Mouse (Mus musculus): ENCODE measurements around the gene Mtmr3. TPM values are rescaled to one million over a fixed set of nuclear protein-coding genes. Genes with fewer than 3 reads are reported as not detected.
"Not testable (repeated sequence)": the region's sequence is repeated elsewhere in the genome, so short reads cannot be mapped to it uniquely, and the experiment has no call there.

Mtmr3 gene
- polyA plus RNA-seq, 1 experiment from 2014 or later: 44.1 TPM

- ATAC-seq (ENCODE audit: low FRiP score, low TSS enrichment) (no peak), DNase-seq (no peak)
- Histone ChIP-seq H3K27me3 (ENCODE audit: control insufficient read depth, insufficient read depth, low read length) (no peaks in the 10 kb centered on the region), H3K4me3 (replicated peaks; ENCODE audit: low read depth, low read length) (no peak overlapping the region), H3K9me3 (ENCODE audit: control insufficient read depth, low read length) (no peaks in the 10 kb centered on the region), H3K4me1 (ENCODE audit: control insufficient read depth, insufficient read depth, low read length) (no peaks in the 10 kb centered on the region), H3K4me2 (ENCODE audit: low read length) (no peak overlapping the region), H3K36me3 (ENCODE audit: control insufficient read depth, insufficient read depth, low read length) (no peaks in the 10 kb centered on the region), H3K27ac (replicated peaks; ENCODE audit: low read depth, low read length) (no peak overlapping the region), H3K9ac (replicated peaks; ENCODE audit: low read length) (no peak overlapping the region)
- 87% methylated on average over 3 of the region's 3 CpGs for WGBS
Observed at GRCm38 (mm10) chr11:4545976-4546375, 48.7 kb downstream of the Mtmr3 start.

- no peaks in the 10 kb centered on the region for H3K27me3 ChIP-seq (ENCODE audit: control insufficient read depth, insufficient read depth, low read length)
- ATAC-seq (ENCODE audit: low FRiP score, low TSS enrichment) (no peak), DNase-seq (no peak)
- no peak overlapping the region for H3K27ac ChIP-seq (replicated peaks; ENCODE audit: low read depth, low read length)
- H3K4me2 ChIP-seq (ENCODE audit: low read length): no peak overlapping the region
- no peak overlapping the region for H3K9ac ChIP-seq (replicated peaks; ENCODE audit: low read length)
- no peaks in the 10 kb centered on the region for H3K9me3 ChIP-seq (ENCODE audit: control insufficient read depth, low read length)
- 60% methylated on average over 4 of the region's 4 CpGs for WGBS
- no peak overlapping the region for H3K4me3 ChIP-seq (replicated peaks; ENCODE audit: low read depth, low read length)
- no peaks in the 10 kb centered on the region for H3K4me1 ChIP-seq (ENCODE audit: control insufficient read depth, insufficient read depth, low read length)
- H3K36me3 ChIP-seq (ENCODE audit: control insufficient read depth, insufficient read depth, low read length): no peaks in the 10 kb centered on the region
Observed at GRCm38 (mm10) chr11:4545401-4545800, 49.3 kb downstream of the Mtmr3 start.

- H3K4me3 ChIP-seq (replicated peaks; ENCODE audit: low read depth, low read length); DNase-seq; H3K9ac ChIP-seq (replicated peaks; ENCODE audit: low read length); H3K4me2 ChIP-seq (ENCODE audit: low read length); H3K27ac ChIP-seq (replicated peaks; ENCODE audit: low read depth, low read length); H3K27me3 ChIP-seq (ENCODE audit: control insufficient read depth, insufficient read depth, low read length); H3K4me1 ChIP-seq (ENCODE audit: control insufficient read depth, insufficient read depth, low read length); H3K36me3 ChIP-seq (ENCODE audit: control insufficient read depth, insufficient read depth, low read length); H3K9me3 ChIP-seq (ENCODE audit: control insufficient read depth, low read length); ATAC-seq (ENCODE audit: low FRiP score, low TSS enrichment): not testable (repeated sequence)
- 100% methylated on average over 1 of the region's 1 CpGs for WGBS
Observed at GRCm38 (mm10) chr11:4544627-4544921, 50.1 kb downstream of the Mtmr3 start.

- WGBS: 91% methylated on average over 7 of the region's 7 CpGs
Observed at GRCm38 (mm10) chr11:4543746-4544626, 50.7 kb downstream of the Mtmr3 start.

GRCm38 (mm10) chr11:4543040-4543551 is 51.6 kb downstream of the Mtmr3 start:
- H3K9ac ChIP-seq (replicated peaks; ENCODE audit: low read length): no peak overlapping the region
- H3K4me3 ChIP-seq (replicated peaks; ENCODE audit: low read depth, low read length): no peak overlapping the region
- H3K36me3 ChIP-seq (ENCODE audit: control insufficient read depth, insufficient read depth, low read length): no peaks in the 10 kb centered on the region
- H3K27me3 ChIP-seq (ENCODE audit: control insufficient read depth, insufficient read depth, low read length): no peaks in the 10 kb centered on the region
- no peak overlapping the region for H3K4me2 ChIP-seq (ENCODE audit: low read length)
- DNase-seq: no peak
- ATAC-seq (ENCODE audit: low FRiP score, low TSS enrichment): no peak
- no peaks in the 10 kb centered on the region for H3K9me3 ChIP-seq (ENCODE audit: control insufficient read depth, low read length)
- H3K27ac ChIP-seq (replicated peaks; ENCODE audit: low read depth, low read length): no peak overlapping the region
- WGBS: 95% methylated on average over 2 of the region's 2 CpGs
- H3K4me1 ChIP-seq (ENCODE audit: control insufficient read depth, insufficient read depth, low read length): no peaks in the 10 kb centered on the region

More at GRCm38 (mm10) chr11:4543746-4544626, 50.7 kb downstream of the Mtmr3 start:
- H3K4me2 ChIP-seq (ENCODE audit: low read length): no peak overlapping the region
- no peaks in the 10 kb centered on the region for H3K36me3 ChIP-seq (ENCODE audit: control insufficient read depth, insufficient read depth, low read length)
- no peaks in the 10 kb centered on the region for H3K4me1 ChIP-seq (ENCODE audit: control insufficient read depth, insufficient read depth, low read length)
- H3K27me3 ChIP-seq (ENCODE audit: control insufficient read depth, insufficient read depth, low read length): no peaks in the 10 kb centered on the region
- ATAC-seq (ENCODE audit: low FRiP score, low TSS enrichment): no peak
- no peak overlapping the region for H3K9ac ChIP-seq (replicated peaks; ENCODE audit: low read length)
- H3K27ac ChIP-seq (replicated peaks; ENCODE audit: low read depth, low read length): no peak overlapping the region
- DNase-seq: no peak
- H3K4me3 ChIP-seq (replicated peaks; ENCODE audit: low read depth, low read length): no peak overlapping the region
- H3K9me3 ChIP-seq (ENCODE audit: control insufficient read depth, low read length): no peaks in the 10 kb centered on the region

GRCm38 (mm10) chr11:4536645-4537044 is 58.0 kb downstream of the Mtmr3 start:
- no peaks in the 10 kb centered on the region for H3K36me3 ChIP-seq (ENCODE audit: control insufficient read depth, insufficient read depth, low read length)
- no peak overlapping the region for H3K9ac ChIP-seq (replicated peaks; ENCODE audit: low read length)
- no peak overlapping the region for H3K4me3 ChIP-seq (replicated peaks; ENCODE audit: low read depth, low read length)
- no peaks in the 10 kb centered on the region for H3K4me1 ChIP-seq (ENCODE audit: control insufficient read depth, insufficient read depth, low read length)
- WGBS: 100% methylated on average over 1 of the region's 1 CpGs
- no peaks in the 10 kb centered on the region for H3K27me3 ChIP-seq (ENCODE audit: control insufficient read depth, insufficient read depth, low read length)
- no peaks in the 10 kb centered on the region for H3K9me3 ChIP-seq (ENCODE audit: control insufficient read depth, low read length)
- DNase-seq (no peak), ATAC-seq (ENCODE audit: low FRiP score, low TSS enrichment) (no peak)
- H3K27ac ChIP-seq (replicated peaks; ENCODE audit: low read depth, low read length): no peak overlapping the region
- H3K4me2 ChIP-seq (ENCODE audit: low read length): no peak overlapping the region

GRCm38 (mm10) chr11:4527132-4527531 is 67.5 kb downstream of the Mtmr3 start:
- Histone ChIP-seq H3K9ac (replicated peaks; ENCODE audit: low read length) (no peak overlapping the region), H3K36me3 (ENCODE audit: control insufficient read depth, insufficient read depth, low read length) (peaks cover 35% of the 10 kb centered on the region), H3K4me1 (ENCODE audit: control insufficient read depth, insufficient read depth, low read length) (no peaks in the 10 kb centered on the region), H3K4me3 (replicated peaks; ENCODE audit: low read depth, low read length) (no peak overlapping the region), H3K27me3 (ENCODE audit: control insufficient read depth, insufficient read depth, low read length) (no peaks in the 10 kb centered on the region), H3K27ac (replicated peaks; ENCODE audit: low read depth, low read length) (no peak overlapping the region), H3K9me3 (ENCODE audit: control insufficient read depth, low read length) (no peaks in the 10 kb centered on the region), H3K4me2 (ENCODE audit: low read length) (no peak overlapping the region)
- ATAC-seq (ENCODE audit: low FRiP score, low TSS enrichment) (no peak), DNase-seq (no peak)
- WGBS: 97% methylated on average over 3 of the region's 3 CpGs

- Histone ChIP-seq H3K9me3 (ENCODE audit: control insufficient read depth, low read length) (no peaks in the 10 kb centered on the region), H3K27ac (replicated peaks; ENCODE audit: low read depth, low read length) (no peak overlapping the region), H3K4me1 (ENCODE audit: control insufficient read depth, insufficient read depth, low read length) (no peaks in the 10 kb centered on the region), H3K36me3 (ENCODE audit: control insufficient read depth, insufficient read depth, low read length) (peaks cover 50% of the 10 kb centered on the region), H3K4me2 (ENCODE audit: low read length) (no peak overlapping the region), H3K4me3 (replicated peaks; ENCODE audit: low read depth, low read length) (no peak overlapping the region), H3K9ac (replicated peaks; ENCODE audit: low read length) (no peak overlapping the region), H3K27me3 (ENCODE audit: control insufficient read depth, insufficient read depth, low read length) (no peaks in the 10 kb centered on the region)
- ATAC-seq (ENCODE audit: low FRiP score, low TSS enrichment) (no peak), DNase-seq (no peak)
- 92% methylated on average over 6 of the region's 6 CpGs for WGBS
Observed at GRCm38 (mm10) chr11:4522142-4522664, 72.5 kb downstream of the Mtmr3 start.

GRCm38 (mm10) chr11:4518981-4519380 is 75.7 kb downstream of the Mtmr3 start:
- Histone ChIP-seq H3K4me2 (ENCODE audit: low read length) (no peak overlapping the region), H3K36me3 (ENCODE audit: control insufficient read depth, insufficient read depth, low read length) (peaks cover 56% of the 10 kb centered on the region), H3K9me3 (ENCODE audit: control insufficient read depth, low read length) (no peaks in the 10 kb centered on the region), H3K9ac (replicated peaks; ENCODE audit: low read length) (no peak overlapping the region), H3K4me3 (replicated peaks; ENCODE audit: low read depth, low read length) (no peak overlapping the region), H3K27me3 (ENCODE audit: control insufficient read depth, insufficient read depth, low read length) (no peaks in the 10 kb centered on the region), H3K27ac (replicated peaks; ENCODE audit: low read depth, low read length) (no peak overlapping the region), H3K4me1 (ENCODE audit: control insufficient read depth, insufficient read depth, low read length) (no peaks in the 10 kb centered on the region)
- ATAC-seq (ENCODE audit: low FRiP score, low TSS enrichment) (no peak), DNase-seq (no peak)
- WGBS: 81% methylated on average over 7 of the region's 7 CpGs

Data from midbrain, embryonic 14.5 days (tissue).